Mouse (Mus musculus) cerebellum, postnatal 4 days (tissue): ENCODE measurements around the gene Gfod1.

Experiments used
- DNase-seq, 2 experiments: peaks; one replicate each; pipeline ENCODE4 v3.0.0; 2022; ENCODE audit warnings: low spot score in 2 of 2, mixed read lengths in 1 of 2

Gfod1 gene

GRCm38 (mm10) chr13:43299171-43299570 lies 4.8 kb downstream of the Gfod1 start:
- no peak for DNase-seq

- no peak for DNase-seq
Measured at GRCm38 (mm10) chr13:43297526-43297925, 6.4 kb downstream of the Gfod1 start.

DNA sequence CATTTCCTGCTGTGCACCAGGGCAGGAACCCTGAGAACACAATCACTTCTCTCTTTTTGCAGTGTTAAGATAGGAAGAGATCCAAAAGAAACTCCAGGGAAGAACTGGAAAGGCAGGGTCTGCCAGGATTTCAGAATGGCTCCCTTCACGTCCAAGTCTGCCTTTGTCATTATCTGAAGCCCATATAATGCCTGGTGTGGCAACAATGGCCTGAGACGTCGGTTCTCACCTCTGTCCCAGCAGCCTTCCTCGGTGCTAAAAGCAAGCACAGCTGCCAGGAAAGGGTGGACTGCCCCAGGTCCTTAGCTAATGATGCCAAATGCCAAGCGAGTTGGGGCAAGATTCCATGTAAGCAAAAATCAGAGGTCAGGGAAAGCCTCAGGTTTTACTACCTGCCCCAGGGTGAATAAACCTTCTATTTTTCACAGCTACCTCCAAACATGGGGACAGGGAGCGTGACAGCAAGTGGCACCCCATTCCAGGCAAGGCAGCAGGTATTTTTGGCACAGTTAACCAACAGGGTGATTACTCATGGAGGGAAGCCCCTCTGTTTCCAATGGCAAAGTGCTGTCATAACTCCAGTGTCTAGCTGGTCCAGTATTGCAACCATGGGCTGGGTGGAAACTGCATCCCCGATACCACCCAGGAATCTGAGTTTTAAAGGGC lies 7.7 kb downstream of the Gfod1 start:
- no peak for DNase-seq

- DNase-seq: no peak
Measured at GRCm38 (mm10) chr13:43295684-43296083, 8.3 kb downstream of the Gfod1 start.

- no peak for DNase-seq
Measured at GRCm38 (mm10) chr13:43294957-43295590, 8.9 kb downstream of the Gfod1 start.

GRCm38 (mm10) chr13:43292892-43293291 lies 11.1 kb downstream of the Gfod1 start:
- no peak for DNase-seq

- DNase-seq: no peak
Measured at GRCm38 (mm10) chr13:43289076-43289475, 14.9 kb downstream of the Gfod1 start.

DNA sequence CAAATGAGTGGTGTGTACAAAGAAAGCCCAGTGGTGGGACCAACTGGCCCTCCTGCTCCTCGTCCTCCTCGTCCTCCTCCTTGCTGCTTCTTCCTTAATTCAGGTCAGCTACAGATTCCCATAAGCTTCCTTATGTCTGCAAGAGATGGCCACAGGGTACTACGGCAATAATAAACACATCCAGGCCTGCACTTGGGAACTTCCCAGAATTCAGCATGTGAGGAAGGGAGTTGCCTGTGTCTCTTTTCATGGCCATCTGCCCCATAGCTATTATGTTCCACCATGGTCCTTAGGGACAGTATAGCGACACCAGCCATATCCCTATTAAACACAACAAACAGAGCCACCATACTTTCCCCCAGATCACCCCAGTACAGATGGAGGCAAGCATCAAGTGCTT lies 15.5 kb downstream of the Gfod1 start:
- no peak for DNase-seq

DNA sequence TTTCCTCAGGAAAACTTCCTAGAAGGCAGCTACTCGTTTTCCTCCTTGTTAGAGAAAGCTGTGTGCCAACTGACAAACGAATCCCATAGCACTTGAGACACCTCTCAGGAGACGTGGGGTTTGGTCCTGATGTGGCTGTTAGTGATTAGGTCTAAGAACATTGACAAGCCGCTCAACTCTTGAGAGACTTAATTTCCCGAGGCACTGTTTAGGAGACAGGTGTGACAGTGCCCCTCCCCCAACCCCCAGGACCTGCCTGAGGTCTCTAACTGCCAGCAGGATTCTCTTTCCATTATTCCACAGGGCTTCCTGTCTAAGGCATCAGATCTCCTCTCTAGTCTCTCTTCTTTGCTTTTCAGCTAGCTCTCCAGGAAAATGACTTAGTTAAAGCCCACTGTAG lies 15.9 kb downstream of the Gfod1 start:
- no peak for DNase-seq

- no peak for DNase-seq
Measured at GRCm38 (mm10) chr13:43286836-43287235, 17.1 kb downstream of the Gfod1 start.

- DNase-seq: no peak
Measured at GRCm38 (mm10) chr13:43284711-43285151, 19.2 kb downstream of the Gfod1 start.

GRCm38 (mm10) chr13:43273906-43274305 lies 30.1 kb downstream of the Gfod1 start:
- DNase-seq: no peak

DNA sequence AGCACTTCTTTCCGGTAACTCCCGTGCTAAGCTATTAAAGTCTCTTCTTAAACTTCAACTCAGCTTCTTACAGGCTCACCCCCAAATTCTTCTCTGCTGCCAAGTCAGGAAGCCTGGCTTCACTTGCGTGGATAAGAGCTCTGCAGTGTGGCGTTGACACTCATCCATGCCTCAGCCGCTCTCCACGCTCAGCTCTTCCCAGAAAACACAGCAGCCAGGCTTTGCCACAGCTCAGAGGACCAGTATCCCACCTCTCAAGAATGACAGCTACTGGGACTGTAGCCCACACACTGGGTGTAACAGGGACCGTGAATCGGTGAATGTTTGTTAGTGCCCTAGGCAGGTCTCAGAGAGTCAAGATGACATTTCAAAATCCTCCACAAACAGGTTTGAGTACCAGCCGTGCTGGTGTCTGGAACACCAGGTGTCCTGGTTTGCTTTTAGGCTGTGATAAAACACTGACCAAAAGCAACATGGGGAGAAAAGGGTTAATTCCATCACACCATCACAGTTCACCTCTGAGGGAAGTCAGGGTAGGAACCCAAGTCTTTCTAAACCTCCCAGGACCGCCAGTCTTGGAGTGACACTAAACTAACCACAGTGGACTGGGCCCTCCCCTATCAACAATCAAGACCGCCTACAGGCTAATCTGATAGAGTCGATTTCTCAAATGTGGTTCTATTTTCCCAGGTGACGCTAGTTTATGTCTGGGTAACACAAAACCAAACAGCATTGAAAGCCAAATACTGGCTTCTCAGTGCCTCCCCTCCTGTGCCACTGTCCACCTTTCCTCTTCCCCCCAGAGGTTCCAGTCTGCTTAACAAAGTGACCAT lies 31.5 kb downstream of the Gfod1 start:
- DNase-seq: no peak

- no peak for DNase-seq
Measured at GRCm38 (mm10) chr13:43271481-43271880, 32.5 kb downstream of the Gfod1 start.

GRCm38 (mm10) chr13:43270220-43270597 lies 33.8 kb downstream of the Gfod1 start:
- DNase-seq: no peak

DNA sequence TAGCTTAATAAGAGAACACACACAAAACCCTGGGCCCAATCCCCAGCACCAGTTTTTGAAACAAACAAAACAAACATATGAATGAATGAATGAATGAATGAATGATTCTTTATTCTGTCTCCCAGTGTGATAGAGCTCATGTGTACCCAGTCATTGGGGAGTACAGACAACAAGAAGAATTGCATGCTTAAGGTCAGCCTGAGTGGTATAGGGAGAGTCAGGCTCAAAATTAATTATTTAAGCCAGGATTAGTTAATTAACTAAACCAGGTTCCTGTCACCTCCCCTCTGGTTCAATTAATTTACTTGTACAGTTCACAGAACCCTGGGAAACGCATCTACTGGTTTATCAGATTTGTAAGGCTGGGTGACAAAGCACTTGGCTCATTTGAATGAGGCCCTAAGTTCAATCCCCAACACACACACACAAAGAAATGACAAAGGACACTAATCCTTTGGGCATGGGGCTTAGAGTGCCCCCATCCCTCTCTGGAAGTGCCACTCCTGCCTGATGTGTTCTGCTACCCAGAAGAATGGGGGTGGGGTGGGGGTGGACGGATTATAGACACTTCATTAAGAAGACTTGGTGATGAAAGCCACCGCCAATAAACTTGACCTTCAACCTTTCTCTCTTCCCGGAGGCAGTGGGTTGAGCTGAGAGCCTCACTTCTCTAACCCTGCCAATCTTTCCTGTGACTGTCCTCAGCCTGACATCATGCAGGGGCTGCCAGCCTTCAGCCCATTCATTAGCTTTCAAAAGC lies 34.3 kb downstream of the Gfod1 start:
- DNase-seq: no peak

DNA sequence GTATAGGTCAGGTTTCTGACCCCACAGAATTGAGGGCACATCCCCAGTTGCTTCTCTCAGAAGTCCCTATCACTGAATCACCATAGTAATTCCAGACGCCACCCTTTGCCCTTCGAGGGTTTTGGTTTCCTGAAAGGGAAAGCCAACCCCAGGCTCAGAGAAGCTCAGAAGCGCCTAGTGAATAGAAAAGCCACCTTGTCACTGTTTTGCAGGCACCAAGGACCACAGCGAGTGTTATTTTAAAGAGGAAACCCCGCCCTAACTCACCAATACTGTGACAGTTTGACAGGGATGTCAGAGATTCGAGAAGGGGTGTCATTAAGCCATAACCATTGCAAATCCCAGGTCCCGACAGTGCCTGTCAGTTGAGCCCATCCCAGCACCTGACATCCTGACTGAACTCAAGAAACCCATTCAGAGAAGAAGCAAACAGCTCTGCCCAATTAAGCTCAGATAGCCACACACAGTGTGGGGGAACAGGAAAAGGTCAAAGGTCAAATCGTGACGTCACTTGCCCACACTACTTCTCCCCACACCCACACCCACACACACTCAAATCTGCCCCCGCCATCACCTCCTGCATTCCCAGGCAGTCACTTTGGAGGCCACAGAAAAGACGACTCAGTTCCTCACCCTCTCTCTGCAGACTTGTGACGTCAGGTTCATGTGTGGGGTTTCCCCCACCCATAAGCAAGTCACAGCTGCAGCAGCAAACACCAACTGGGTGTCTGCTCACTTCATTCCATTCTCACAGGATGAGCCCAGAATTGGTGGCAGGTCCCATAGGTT lies 35.2 kb downstream of the Gfod1 start:
- no peak for DNase-seq

- DNase-seq: no peak
Measured at GRCm38 (mm10) chr13:43267902-43268301, 36.1 kb downstream of the Gfod1 start.

GRCm38 (mm10) chr13:43267216-43267615 lies 36.8 kb downstream of the Gfod1 start:
- DNase-seq: no peak

- DNase-seq: no peak
Measured at GRCm38 (mm10) chr13:43266333-43266732, 37.6 kb downstream of the Gfod1 start.

- DNase-seq: no peak
Measured at GRCm38 (mm10) chr13:43265116-43265515, 38.9 kb downstream of the Gfod1 start.
